Mouse (Mus musculus): ENCODE measurements around the gene Speer4f1.
"Not testable (repeated sequence)": the region's sequence is repeated elsewhere in the genome, so short reads cannot be mapped to it uniquely, and the experiment has no call there.

Gene Speer4f1

GRCm38 (mm10) chr5:17475798-17476197, at the start of gene Speer4f1:
Speer4f1 (plus strand) TSS chr5:17476098.
- DNase-seq (ENCODE audit: low spot score): not testable (repeated sequence)

DNA sequence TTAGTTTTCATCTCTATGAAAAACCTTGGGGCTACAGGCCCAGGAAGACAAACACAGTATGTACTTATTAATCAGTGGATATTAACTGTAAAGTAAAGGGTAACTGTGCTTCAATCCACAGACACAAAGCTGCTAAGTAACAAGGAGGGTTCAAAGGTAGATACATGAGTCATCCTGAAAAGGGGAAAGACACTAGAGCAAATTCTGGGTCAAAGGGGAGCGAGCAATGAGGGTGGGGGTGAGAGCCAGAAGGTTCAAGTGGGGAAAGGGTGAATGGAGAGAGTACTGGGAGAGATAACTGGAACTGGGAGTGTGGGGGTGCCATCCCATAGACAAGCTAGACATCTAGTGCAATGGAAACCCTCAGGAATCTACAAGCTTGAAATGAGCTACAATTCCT, 49.0 kb upstream of the Speer4f1 start:
- no peak for DNase-seq (ENCODE audit: low spot score)

DNA sequence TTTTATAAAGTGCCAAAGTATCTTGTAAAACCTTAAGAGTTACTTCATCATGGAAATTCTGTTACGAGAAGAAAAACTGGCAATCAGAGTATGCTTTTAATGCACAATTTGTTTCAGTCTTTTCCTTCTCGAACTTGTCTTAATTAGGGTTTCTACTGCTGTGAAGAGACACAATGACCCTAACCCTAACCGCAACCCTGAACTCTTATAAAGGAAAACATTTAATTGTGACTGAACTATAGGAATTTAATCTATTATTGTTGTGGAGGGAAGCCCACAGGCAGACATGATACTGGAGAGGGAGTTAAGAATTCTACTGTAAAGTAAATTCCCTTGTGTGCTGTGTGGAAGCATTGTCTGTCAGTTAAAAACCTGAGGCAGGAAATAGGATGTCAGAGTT, 41.2 kb upstream of the Speer4f1 start:
- DNase-seq (ENCODE audit: low spot score): no peak

DNA sequence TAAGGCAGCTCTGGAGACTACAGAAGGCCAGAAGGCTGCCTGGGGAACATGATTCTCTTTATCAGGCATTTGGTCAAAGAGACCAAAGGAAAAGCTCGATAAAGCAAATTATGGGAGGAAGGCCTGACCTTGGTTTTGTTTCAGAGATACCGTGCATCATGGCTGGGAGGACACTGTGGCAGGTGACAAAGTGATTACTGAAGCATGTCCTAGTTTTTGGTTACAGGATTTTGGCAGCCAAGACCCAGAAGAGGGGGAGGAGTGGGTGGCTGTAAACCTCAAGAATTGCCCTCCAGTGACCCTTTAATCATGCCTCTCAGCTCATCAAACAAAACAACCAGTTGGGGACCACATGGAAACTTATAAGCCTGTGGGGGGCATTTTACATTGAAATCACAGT, 39.7 kb upstream of the Speer4f1 start:
- DNase-seq (ENCODE audit: low spot score): no peak

DNA sequence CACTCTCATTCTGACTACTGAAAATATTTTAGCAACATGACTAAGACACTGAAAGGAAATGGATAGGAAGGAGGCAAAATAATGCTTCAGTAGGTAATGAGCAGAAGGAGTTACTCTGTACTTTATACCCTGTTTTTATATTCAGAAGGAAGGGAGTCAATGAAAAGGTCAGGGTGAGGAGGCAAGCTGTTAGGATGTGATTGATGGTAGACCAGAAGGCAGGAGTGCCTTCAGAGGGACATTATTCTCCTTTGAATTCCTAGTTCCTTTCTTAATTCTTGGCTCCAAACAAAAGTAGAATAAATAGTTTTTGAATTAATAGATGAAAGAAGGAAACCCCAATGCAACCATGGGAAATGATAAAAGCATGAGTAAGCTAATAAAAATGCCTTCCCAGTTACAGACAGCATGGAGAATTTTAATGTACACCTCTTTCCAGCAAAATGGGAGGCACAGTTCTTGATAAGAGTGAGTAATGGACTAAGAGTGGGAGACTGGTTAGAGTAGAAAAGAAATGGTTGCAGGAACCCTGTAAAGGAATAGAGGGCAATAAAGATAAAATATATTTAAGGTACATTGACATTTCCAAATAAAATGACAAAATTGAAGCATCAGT, 36.3 kb upstream of the Speer4f1 start:
- no peak for DNase-seq (ENCODE audit: low spot score)

GRCm38 (mm10) chr5:17454059-17454458, 21.8 kb upstream of the Speer4f1 start:
- DNase-seq (ENCODE audit: low spot score): no peak

DNA sequence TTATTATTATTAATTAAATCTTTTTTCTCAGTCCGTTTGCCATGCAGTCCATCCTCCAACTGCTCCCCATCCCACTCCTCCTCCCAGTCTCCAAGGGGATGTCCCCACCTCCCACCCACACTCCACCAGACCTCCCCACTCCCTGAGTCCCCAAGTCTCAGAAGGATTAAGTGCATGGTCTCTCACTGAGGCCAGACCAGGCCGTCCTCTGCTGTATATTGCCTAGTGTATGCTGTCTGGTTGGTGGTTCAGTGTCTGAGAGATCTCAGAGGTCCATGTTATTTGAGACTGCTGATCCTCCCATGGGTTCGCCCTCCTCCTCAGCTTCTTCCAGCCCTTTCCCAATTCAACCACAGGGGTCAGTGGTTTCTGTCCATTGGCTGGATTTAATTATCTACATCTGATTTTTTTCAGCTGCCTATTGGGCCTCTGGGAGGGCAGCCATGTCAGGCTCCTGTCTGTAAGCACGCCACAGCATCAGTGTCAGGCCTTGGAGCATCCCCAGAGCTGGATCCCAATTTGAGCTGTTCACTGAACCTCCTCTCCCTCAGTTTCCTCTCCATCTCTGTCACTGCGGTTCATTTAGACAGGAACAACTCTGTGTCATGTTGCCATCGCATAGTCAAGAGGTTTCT, 20.8 kb upstream of the Speer4f1 start:
- DNase-seq (ENCODE audit: low spot score): no peak

DNA sequence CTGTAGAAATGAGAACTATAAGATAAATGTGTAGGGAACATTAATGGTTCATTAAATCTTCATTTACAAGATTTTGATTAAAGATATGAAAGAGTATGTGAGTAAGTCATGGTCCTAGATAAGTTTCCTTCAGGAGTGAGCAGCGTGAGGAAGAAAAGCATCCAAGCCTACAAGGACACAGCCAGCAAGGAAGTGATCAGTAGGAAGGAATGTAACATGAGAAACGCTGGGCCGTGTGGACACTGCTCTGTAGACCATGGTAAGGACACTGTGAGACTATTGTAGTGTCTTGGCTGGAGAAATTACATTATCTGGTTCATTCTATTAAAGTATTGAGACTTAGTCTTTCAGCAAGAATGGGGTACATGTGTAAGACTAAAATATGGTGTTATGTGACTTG, 19.2 kb upstream of the Speer4f1 start:
- no peak for DNase-seq (ENCODE audit: low spot score)

GRCm38 (mm10) chr5:17468120-17468519, 7.8 kb upstream of the Speer4f1 start:
- DNase-seq (ENCODE audit: low spot score): not testable (repeated sequence)

GRCm38 (mm10) chr5:17476476-17476875, 578 bp downstream of the Speer4f1 start:
- no peak for DNase-seq (ENCODE audit: low spot score)

DNA sequence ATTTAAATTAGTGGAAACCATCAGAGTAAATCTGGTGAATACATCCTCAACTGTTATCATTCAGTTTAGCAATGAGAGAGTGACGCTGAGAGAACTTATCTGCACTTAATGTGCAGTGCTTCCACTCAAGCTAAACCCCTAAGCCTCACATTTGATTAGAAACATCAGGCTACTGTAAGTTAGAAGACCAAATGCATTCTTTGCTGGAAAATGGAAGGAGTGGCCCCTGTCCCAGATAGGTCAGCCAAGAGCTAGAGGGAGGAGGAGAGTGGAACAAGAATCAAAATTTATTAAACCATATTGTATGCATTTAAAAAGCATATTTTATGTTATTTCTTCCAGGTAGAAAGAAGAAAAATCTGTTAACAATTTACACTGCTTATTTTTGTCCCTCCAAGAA, 14.0 kb downstream of the Speer4f1 start:
- DNase-seq (ENCODE audit: low spot score): no peak

DNA sequence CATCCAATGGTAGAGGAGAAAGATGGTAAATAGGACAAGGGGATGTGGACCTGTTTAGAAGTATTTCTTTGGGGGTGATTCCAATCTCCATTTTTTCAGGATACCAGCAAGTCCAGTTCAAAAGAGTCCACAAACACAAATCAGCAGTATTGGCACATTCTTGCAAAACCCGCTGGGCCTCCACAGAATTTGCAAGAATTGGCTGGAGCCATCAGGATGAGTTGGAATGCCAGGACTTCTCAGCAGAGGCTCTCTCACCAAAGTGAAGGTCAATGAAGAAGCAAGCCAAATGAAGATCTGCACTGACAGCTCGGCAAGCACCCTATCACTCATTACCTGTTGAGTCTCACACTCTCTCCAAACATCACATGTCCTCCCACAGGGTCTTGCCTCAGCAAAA, 19.7 kb downstream of the Speer4f1 start:
- DNase-seq (ENCODE audit: low spot score): no peak

- DNase-seq (ENCODE audit: low spot score): no peak
Measured at GRCm38 (mm10) chr5:17496650-17497049, 20.8 kb downstream of the Speer4f1 start.

DNA sequence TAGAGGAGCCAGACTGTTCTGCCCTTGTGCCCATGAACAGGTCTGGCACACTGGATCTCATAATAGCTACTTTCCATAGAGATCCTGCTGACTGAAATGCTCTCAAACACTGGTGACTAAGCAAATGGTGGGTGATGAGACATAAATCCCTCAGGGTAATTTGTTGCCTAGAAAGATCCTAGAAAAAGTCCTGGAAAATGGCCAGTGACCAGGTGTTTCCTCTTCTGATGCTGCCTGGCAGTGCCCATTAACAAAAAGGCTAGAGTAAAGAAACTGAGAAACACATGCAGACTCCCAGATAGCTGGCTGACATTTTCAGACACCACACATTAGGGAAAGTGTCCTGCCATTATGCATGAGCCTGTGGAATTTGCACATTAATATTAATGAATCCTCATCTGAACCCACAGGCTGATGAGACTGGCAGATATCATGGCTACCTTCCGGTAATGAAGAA, 24.0 kb downstream of the Speer4f1 start:
- DNase-seq (ENCODE audit: low spot score): no peak

DNA sequence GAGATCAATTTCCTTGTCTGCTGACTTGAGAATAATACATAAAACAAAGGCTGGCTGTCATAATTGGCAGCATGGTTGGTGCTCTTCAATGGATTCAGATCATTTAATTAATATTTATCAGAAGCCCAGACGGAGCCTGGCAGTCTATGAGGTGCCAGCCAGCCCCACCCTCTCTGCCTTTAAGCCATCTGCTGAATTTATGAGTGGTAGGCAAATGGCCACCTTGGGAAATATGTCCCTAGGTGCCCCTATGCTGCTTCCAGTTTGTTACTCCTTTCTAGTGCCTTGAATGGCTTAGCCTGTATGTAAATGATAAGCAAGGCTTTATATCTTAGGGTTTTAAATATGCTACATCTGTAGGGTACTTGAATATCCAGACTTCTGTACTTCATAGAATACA, 25.0 kb downstream of the Speer4f1 start:
- no peak for DNase-seq (ENCODE audit: low spot score)

DNA sequence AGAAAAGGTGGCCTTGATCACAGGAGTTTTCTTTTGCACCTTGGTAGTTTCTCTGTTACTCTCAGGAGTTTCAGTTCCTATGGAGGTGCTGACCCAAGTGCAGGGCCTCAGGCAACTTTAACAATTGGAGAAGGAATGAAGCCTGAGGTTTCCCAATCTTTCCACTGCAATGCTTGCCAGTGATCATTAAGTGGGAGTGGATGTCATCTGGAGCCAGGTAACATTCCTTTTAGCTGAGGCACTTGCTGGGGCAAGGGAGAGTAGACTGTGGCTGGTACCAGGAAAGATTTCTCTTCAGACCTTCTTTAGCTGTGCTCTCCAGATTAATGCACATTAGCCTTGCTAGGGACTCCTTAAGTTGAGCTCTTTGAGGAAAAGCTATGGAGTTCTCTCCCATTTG, 29.6 kb downstream of the Speer4f1 start:
- no peak for DNase-seq (ENCODE audit: low spot score)

DNA sequence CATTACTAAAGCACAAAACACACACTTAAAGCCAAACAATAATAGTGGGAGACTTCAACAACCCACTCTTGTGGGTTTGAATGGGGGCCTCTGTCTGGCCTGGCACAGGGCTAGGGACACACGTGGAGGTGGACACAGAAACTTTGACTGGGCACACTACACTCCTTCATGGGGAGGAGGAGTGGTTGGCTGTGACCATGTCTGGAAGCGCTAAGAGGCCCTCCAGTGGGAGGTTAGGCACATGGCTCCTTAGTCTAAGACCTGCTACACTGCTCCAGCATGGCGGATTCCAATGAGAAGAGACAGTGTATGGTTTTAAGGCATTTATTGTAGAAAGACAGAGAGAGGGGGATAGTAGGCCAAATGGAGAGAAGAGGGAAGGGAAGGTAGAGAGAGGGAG, 32.1 kb downstream of the Speer4f1 start:
- DNase-seq (ENCODE audit: low spot score): no peak

Measured in testis, postnatal 14 days (tissue).